Mouse (Mus musculus): ENCODE data around the gene Cox10. TPM values are rescaled to one million over a fixed set of nuclear protein-coding genes. Genes with fewer than 3 reads are reported as not detected.

The Cox10 gene
- polyA plus RNA-seq, 1 experiment = 8.2 TPM

- H3K27ac ChIP-seq (ENCODE audit: control insufficient read depth, insufficient read depth, low read depth, low read length, poor library complexity) = no peak overlapping the region
- TF ChIP-seq CTCF (IDR thresholded peaks at IDR 0.05; ENCODE audit: control insufficient read depth, insufficient read depth, low read length) (no peak), POLR2A (IDR thresholded peaks at IDR 0.05; ENCODE audit: borderline replicate concordance, control insufficient read depth, low read depth, low read length) (no peak)
- no peaks in the 10 kb centered on the region for H3K4me1 ChIP-seq (ENCODE audit: control insufficient read depth, insufficient read depth, low read length)
- 67% methylated on average over 2 of the region's 2 CpGs for WGBS
- H3K4me3 ChIP-seq (replicated peaks; ENCODE audit: control insufficient read depth, low read depth, low read length) = no peak overlapping the region
Observed at GRCm38 (mm10) chr11:64002629-64003028, 76.6 kb downstream of the Cox10 start.

GRCm38 (mm10) chr11:64001111-64001510 is 78.2 kb downstream of the Cox10 start:
- H3K4me3 ChIP-seq (replicated peaks; ENCODE audit: control insufficient read depth, low read depth, low read length) = no peak overlapping the region
- WGBS = 87% methylated on average over 2 of the region's 2 CpGs

DNA sequence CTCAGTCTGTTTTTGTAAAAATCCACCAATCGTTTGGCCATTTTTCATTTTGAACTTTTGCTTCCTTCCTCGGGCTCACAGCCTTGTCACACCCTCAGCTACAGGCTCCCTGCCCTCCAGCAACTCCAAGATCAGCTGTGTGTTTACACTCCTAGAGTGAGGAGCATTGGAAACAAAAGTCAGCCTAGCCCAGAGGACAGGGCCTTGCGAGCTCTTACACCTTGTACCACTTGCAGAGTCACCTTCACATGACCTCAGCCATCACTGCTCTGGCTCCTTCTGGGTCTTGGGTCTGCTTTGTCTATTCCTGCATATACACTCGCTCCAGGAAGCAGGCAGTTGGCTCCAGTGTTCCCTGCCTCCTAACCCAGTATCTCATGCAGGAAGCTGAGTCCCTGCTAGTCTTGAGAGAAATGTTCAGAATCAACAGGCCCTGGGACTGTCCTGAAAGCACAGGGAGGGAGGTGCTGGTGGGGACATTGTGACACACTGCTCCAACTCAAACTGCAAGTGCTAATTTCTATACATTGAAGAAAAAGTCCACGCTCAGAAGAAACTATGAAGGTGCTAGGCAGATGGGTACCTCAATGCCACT is 79.0 kb downstream of the Cox10 start:
- Histone ChIP-seq H3K27ac (ENCODE audit: control insufficient read depth, insufficient read depth, low read depth, low read length, poor library complexity) (no peak overlapping the region), H3K4me3 (replicated peaks; ENCODE audit: control insufficient read depth, low read depth, low read length) (no peak overlapping the region), H3K4me1 (ENCODE audit: control insufficient read depth, insufficient read depth, low read length) (no peaks in the 10 kb centered on the region)
- 62% methylated on average over 5 of the region's 5 CpGs for WGBS
- TF ChIP-seq CTCF (IDR thresholded peaks at IDR 0.05; ENCODE audit: control insufficient read depth, insufficient read depth, low read length) = no peak
- TF ChIP-seq POLR2A (IDR thresholded peaks at IDR 0.05; ENCODE audit: borderline replicate concordance, control insufficient read depth, low read depth, low read length) = no peak

More at GRCm38 (mm10) chr11:64001111-64001510, 78.2 kb downstream of the Cox10 start:
- no peaks in the 10 kb centered on the region for H3K4me1 ChIP-seq (ENCODE audit: control insufficient read depth, insufficient read depth, low read length)
- TF ChIP-seq POLR2A (IDR thresholded peaks at IDR 0.05; ENCODE audit: borderline replicate concordance, control insufficient read depth, low read depth, low read length) (no peak), CTCF (IDR thresholded peaks at IDR 0.05; ENCODE audit: control insufficient read depth, insufficient read depth, low read length) (no peak)
- H3K27ac ChIP-seq (ENCODE audit: control insufficient read depth, insufficient read depth, low read depth, low read length, poor library complexity) = no peak overlapping the region

GRCm38 (mm10) chr11:63999431-63999830 is 79.8 kb downstream of the Cox10 start:
- Histone ChIP-seq H3K27ac (ENCODE audit: control insufficient read depth, insufficient read depth, low read depth, low read length, poor library complexity) (no peak overlapping the region), H3K4me3 (replicated peaks; ENCODE audit: control insufficient read depth, low read depth, low read length) (no peak overlapping the region), H3K4me1 (ENCODE audit: control insufficient read depth, insufficient read depth, low read length) (no peaks in the 10 kb centered on the region)
- TF ChIP-seq CTCF (IDR thresholded peaks at IDR 0.05; ENCODE audit: control insufficient read depth, insufficient read depth, low read length) (no peak), POLR2A (IDR thresholded peaks at IDR 0.05; ENCODE audit: borderline replicate concordance, control insufficient read depth, low read depth, low read length) (no peak)
- 78% methylated on average over 6 of the region's 6 CpGs for WGBS

GRCm38 (mm10) chr11:63991958-63992357 is 87.3 kb downstream of the Cox10 start:
- 78% methylated on average over 8 of the region's 8 CpGs for WGBS
- H3K4me3 ChIP-seq (replicated peaks; ENCODE audit: control insufficient read depth, low read depth, low read length) = no peak overlapping the region
- no peaks in the 10 kb centered on the region for H3K4me1 ChIP-seq (ENCODE audit: control insufficient read depth, insufficient read depth, low read length)
- TF ChIP-seq POLR2A (IDR thresholded peaks at IDR 0.05; ENCODE audit: borderline replicate concordance, control insufficient read depth, low read depth, low read length) (no peak), CTCF (IDR thresholded peaks at IDR 0.05; ENCODE audit: control insufficient read depth, insufficient read depth, low read length) (no peak)
- H3K27ac ChIP-seq (ENCODE audit: control insufficient read depth, insufficient read depth, low read depth, low read length, poor library complexity) = no peak overlapping the region; the same call in 1 of the 2 replicates

- Histone ChIP-seq H3K4me3 (replicated peaks; ENCODE audit: control insufficient read depth, low read depth, low read length) (no peak overlapping the region), H3K4me1 (ENCODE audit: control insufficient read depth, insufficient read depth, low read length) (no peaks in the 10 kb centered on the region), H3K27ac (ENCODE audit: control insufficient read depth, insufficient read depth, low read depth, low read length, poor library complexity) (no peak overlapping the region)
- TF ChIP-seq CTCF (IDR thresholded peaks at IDR 0.05; ENCODE audit: control insufficient read depth, insufficient read depth, low read length) (no peak), POLR2A (IDR thresholded peaks at IDR 0.05; ENCODE audit: borderline replicate concordance, control insufficient read depth, low read depth, low read length) (no peak)
- WGBS = 80% methylated on average over 7 of the region's 7 CpGs
Observed at GRCm38 (mm10) chr11:63990759-63991158, 88.5 kb downstream of the Cox10 start.

GRCm38 (mm10) chr11:63990311-63990710 is 89.0 kb downstream of the Cox10 start:
- Histone ChIP-seq H3K27ac (ENCODE audit: control insufficient read depth, insufficient read depth, low read depth, low read length, poor library complexity) (no peak overlapping the region), H3K4me1 (ENCODE audit: control insufficient read depth, insufficient read depth, low read length) (no peaks in the 10 kb centered on the region), H3K4me3 (replicated peaks; ENCODE audit: control insufficient read depth, low read depth, low read length) (no peak overlapping the region)
- TF ChIP-seq CTCF (IDR thresholded peaks at IDR 0.05; ENCODE audit: control insufficient read depth, insufficient read depth, low read length) (no peak), POLR2A (IDR thresholded peaks at IDR 0.05; ENCODE audit: borderline replicate concordance, control insufficient read depth, low read depth, low read length) (no peak)
- 84% methylated on average over 8 of the region's 8 CpGs for WGBS

DNA sequence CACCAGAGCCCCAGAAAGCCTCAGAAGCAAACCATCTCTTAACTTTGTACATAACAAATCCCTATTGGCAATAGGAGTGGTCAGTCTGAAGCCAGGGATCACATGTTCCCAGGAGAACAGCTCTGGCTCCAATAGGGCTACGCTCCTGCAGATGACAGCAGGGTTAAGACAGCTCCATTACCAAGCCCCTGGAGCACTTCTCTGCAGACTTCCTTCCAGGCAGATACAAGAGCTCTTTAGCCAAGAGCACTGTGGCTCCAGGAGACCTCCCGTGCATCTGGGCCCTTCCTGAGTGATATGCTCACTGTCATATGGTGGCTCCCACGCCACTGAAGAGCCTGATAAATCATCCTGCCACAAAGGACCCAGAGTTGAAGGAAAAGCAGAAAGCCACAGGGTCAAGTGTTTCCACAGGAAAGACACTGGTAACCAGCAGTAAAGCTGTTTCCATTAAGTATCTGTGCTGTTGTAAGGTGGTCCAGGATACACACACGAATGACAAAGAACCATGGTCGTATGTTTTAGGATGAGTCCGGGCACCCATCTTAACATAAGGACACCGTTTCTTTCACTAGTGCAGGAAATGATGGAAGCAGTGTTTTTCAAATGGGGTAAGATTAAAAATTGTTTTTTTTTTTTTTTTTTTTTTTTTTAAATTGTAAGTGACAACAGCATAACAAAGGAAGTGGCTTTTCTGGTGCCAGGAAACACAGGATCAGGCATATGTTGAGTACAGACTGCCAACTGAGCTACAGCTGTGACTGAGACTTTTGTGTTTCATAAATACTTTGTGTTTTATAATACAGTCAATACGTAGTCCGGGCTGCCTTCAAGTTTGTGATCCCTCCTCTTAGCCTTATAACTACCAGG is 90.0 kb downstream of the Cox10 start:
- no peak for TF ChIP-seq POLR2A (IDR thresholded peaks at IDR 0.05; ENCODE audit: borderline replicate concordance, control insufficient read depth, low read depth, low read length)
- TF ChIP-seq CTCF (IDR thresholded peaks at IDR 0.05; ENCODE audit: control insufficient read depth, insufficient read depth, low read length) = no peak
- Histone ChIP-seq H3K27ac (ENCODE audit: control insufficient read depth, insufficient read depth, low read depth, low read length, poor library complexity) (no peak overlapping the region), H3K4me3 (replicated peaks; ENCODE audit: control insufficient read depth, low read depth, low read length) (no peak overlapping the region), H3K4me1 (ENCODE audit: control insufficient read depth, insufficient read depth, low read length) (no peaks in the 10 kb centered on the region)
- 32% methylated on average over 9 of the region's 9 CpGs for whole genome bisulfite sequencing
